Mouse (Mus musculus): ENCODE data around the gene Hdac4. TPM values are rescaled to one million over a fixed set of nuclear protein-coding genes. Genes with fewer than 3 reads are reported as not detected.

Hdac4 gene
- polyA plus RNA-seq, 1 experiment from 2014 or later, result 31.2 TPM

- no peaks in the 10 kb centered on the region for H3K27me3 ChIP-seq (replicated peaks)
- H3K36me3 ChIP-seq, result peaks cover 55% of the 10 kb centered on the region
- H3K9ac ChIP-seq (replicated peaks), result no peak overlapping the region
- no peak for ATAC-seq (ENCODE audit: low FRiP score)
- H3K4me3 ChIP-seq (replicated peaks), result no peak overlapping the region
- no peak overlapping the region for H3K27ac ChIP-seq (replicated peaks)
- no peaks in the 10 kb centered on the region for H3K9me3 ChIP-seq (replicated peaks)
- no peaks in the 10 kb centered on the region; the same call in 1 of the 2 replicates for H3K4me1 ChIP-seq
- 60% methylated on average over 3 of the region's 3 CpGs for WGBS
- no peak overlapping the region for H3K4me2 ChIP-seq
These were observed 217.1 kb downstream of the Hdac4 start for GRCm38 (mm10) chr1:91978443-91978842.

DNA sequence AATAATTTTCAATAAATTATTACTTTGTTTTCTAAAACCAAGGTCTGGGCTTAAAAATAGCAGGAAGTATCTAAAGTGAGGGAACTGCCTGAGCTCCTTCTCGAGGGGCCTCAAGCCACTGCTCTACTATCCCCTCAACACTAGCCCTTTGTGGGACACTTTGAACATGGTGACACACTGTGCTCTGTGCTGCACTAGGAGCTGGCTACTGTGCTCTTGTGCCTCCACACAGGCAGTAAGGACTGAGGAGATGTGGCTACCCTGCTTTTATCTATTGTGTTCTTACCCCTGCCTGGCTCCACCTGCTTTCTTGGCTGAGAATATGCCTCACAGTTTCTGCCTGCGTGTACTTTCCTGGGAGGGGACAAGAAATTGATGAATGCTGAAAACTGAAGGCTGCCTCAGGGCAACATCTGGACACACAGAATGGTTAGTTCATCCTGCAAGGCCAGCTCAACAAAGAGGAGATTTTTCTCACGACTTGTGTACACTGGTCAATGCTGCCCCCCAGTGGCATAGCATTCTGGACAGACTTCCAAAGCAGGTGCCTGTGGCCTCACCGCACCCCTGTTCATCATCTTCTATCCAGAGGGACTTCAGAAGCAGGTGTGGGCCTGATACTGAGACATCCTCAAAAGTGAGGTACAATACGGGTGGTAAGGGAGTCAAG is 226.7 kb downstream of the Hdac4 start:
- peaks cover 73% of the 10 kb centered on the region for H3K36me3 ChIP-seq
- H3K27ac ChIP-seq (replicated peaks), result no peak overlapping the region
- H3K9ac ChIP-seq (replicated peaks), result no peak overlapping the region
- 0 out of 2 replicates have a peak, but pooled peaks cover 8% of the 10 kb centered on the region for H3K4me1 ChIP-seq
- no peaks in the 10 kb centered on the region for H3K27me3 ChIP-seq (replicated peaks)
- H3K4me3 ChIP-seq (replicated peaks), result no peak overlapping the region
- no peak overlapping the region for H3K4me2 ChIP-seq
- H3K9me3 ChIP-seq (replicated peaks), result no peaks in the 10 kb centered on the region
- WGBS, result 57% methylated on average over 5 of the region's 5 CpGs
- no peak for ATAC-seq (ENCODE audit: low FRiP score)

GRCm38 (mm10) chr1:91967041-91967440 is 228.5 kb downstream of the Hdac4 start:
- Histone ChIP-seq H3K4me2 (no peak overlapping the region), H3K36me3 (peaks cover 61% of the 10 kb centered on the region), H3K4me1 (0 out of 2 replicates have a peak, but pooled peaks cover 8% of the 10 kb centered on the region), H3K9ac (replicated peaks) (no peak overlapping the region), H3K27me3 (replicated peaks) (no peaks in the 10 kb centered on the region), H3K9me3 (replicated peaks) (no peaks in the 10 kb centered on the region), H3K27ac (replicated peaks) (no peak overlapping the region), H3K4me3 (replicated peaks) (no peak overlapping the region)
- WGBS, result 76% methylated on average over 1 of the region's 1 CpGs
- no peak for ATAC-seq (ENCODE audit: low FRiP score)

DNA sequence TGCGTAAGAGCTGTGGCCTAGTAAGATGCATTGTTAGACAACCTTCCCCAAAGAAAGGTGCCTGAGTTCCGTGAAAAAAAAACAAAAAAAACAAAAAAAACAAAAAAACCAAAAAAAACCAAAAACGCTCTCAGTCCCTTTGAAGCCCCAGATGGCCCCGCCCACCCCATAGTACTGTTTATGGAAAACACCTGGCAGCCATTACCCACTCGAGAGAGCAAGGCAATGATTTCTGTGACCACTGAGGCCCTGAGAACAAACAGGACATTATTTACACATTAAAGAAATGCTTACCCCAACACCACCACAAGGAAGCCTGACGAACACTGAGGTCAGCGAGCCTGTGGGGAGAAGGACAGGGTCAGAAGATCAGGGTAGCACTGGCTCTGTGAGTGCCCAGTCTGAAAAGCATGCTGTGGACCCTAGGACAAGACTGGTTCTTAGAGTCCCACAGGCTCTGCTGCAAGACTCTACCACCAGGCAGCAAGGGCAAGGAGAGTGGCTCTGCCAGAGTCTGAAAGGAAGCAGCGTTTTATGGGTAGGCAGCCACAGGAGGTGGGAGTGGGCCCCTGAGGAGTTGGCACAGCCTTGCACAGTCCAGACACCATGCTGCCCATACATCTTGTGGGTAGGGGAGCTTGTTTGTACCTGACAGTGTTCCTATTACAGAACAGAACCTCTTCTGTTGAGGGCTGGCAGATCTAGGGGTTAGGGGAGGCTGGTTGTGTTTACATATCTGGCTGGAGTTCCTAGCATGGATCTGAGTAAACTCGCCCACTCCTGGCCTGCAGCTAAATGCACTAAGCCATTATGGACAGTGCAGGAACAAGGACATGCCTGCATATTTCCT is 230.8 kb downstream of the Hdac4 start:
- Histone ChIP-seq H3K27me3 (replicated peaks) (no peaks in the 10 kb centered on the region), H3K27ac (replicated peaks) (0 out of 2 replicates have a peak overlapping the region, but pooled peaks have one; percentile 14), H3K4me2 (no peak overlapping the region), H3K4me1 (0 out of 2 replicates have a peak, but pooled peaks cover 8% of the 10 kb centered on the region), H3K4me3 (replicated peaks) (no peak overlapping the region), H3K9me3 (replicated peaks) (no peaks in the 10 kb centered on the region), H3K36me3 (peaks cover 53% of the 10 kb centered on the region), H3K9ac (replicated peaks) (no peak overlapping the region)
- 66% methylated on average over 9 of the region's 9 CpGs for WGBS
- ATAC-seq (ENCODE audit: low FRiP score), result peak; percentile 46; the same call in 1 of the 2 replicates

DNA sequence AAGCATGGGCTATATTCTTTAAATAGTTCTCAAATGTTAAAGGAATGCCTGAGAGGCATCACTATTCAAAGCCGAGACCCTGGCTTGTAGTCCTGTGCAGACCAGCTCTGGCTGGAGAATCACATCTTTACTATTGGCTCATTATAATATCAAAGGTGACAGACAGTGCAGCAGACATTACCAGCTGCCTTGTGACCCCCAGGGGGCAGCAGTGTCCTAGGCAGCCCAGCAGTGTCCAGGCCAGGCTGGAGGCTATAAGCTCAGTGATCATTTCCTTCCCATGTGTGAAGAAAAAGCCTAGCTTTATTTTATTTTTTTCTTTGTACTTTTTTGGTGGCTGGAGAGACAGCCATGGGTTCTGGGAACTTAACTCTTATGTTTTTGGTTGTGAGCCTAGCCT is 233.2 kb downstream of the Hdac4 start:
- no peak for ATAC-seq (ENCODE audit: low FRiP score)
- 32% methylated on average over 1 of the region's 1 CpGs for WGBS
- H3K9ac ChIP-seq (replicated peaks), result no peak overlapping the region
- H3K36me3 ChIP-seq, result peaks cover 60% of the 10 kb centered on the region
- 0 out of 2 replicates have a peak, but pooled peaks cover 5% of the 10 kb centered on the region for H3K4me1 ChIP-seq
- no peak overlapping the region for H3K4me2 ChIP-seq
- H3K27me3 ChIP-seq (replicated peaks), result no peaks in the 10 kb centered on the region
- no peak overlapping the region for H3K4me3 ChIP-seq (replicated peaks)
- no peak overlapping the region for H3K27ac ChIP-seq (replicated peaks)
- no peaks in the 10 kb centered on the region for H3K9me3 ChIP-seq (replicated peaks)

DNA sequence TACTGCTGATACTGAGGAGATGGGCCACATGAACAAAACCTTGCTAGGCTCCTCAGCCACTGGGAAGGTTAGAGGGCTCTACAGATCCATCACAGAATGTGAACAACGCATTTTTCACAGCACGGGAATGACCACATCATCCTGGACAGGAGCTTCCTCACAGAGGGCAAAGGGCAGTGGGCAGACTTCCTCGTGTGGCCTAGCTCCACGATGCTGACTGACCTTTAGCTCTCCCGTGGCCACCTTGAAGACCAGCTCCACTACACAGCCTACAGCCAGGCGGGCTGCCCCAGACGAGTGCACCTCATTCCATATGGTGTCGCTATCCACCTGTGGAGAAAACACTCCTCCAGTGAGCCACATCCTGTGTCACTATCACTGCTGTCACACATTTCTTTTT is 234.3 kb downstream of the Hdac4 start:
- 87% methylated on average over 8 of the region's 8 CpGs for WGBS
- Histone ChIP-seq H3K27me3 (replicated peaks) (no peaks in the 10 kb centered on the region), H3K4me1 (0 out of 2 replicates have a peak, but pooled peaks cover 5% of the 10 kb centered on the region), H3K36me3 (peaks cover 60% of the 10 kb centered on the region), H3K9ac (replicated peaks) (no peak overlapping the region), H3K9me3 (replicated peaks) (no peaks in the 10 kb centered on the region), H3K27ac (replicated peaks) (no peak overlapping the region), H3K4me2 (no peak overlapping the region), H3K4me3 (replicated peaks) (no peak overlapping the region)
- ATAC-seq (ENCODE audit: low FRiP score), result no peak

DNA sequence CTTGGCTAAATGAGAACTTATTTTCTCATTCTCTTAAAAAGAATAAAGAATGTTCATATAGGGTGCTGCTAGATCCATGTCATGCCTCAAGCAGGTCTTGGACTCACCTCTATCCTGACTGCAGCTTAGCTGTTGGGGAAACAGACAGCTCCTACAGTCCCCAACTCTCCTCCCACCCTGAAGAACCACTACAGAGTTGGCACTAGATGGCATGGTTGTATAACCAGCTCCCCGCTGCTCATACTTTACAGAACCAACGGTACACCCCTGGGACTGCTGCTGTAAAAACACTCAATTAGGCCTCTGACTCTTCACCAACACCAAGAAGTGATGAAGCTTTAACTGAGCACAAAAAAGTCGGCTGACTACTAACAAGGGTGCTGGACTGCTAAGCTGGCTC is 235.6 kb downstream of the Hdac4 start:
- H3K4me3 ChIP-seq (replicated peaks), result no peak overlapping the region
- no peak overlapping the region for H3K4me2 ChIP-seq
- peaks cover 63% of the 10 kb centered on the region for H3K36me3 ChIP-seq
- no peaks in the 10 kb centered on the region for H3K9me3 ChIP-seq (replicated peaks)
- H3K27me3 ChIP-seq (replicated peaks), result no peaks in the 10 kb centered on the region
- H3K4me1 ChIP-seq, result 0 out of 2 replicates have a peak, but pooled peaks cover 3% of the 10 kb centered on the region
- ATAC-seq (ENCODE audit: low FRiP score), result no peak
- 70% methylated on average over 3 of the region's 3 CpGs for WGBS
- H3K9ac ChIP-seq (replicated peaks), result no peak overlapping the region
- no peak overlapping the region for H3K27ac ChIP-seq (replicated peaks)

DNA sequence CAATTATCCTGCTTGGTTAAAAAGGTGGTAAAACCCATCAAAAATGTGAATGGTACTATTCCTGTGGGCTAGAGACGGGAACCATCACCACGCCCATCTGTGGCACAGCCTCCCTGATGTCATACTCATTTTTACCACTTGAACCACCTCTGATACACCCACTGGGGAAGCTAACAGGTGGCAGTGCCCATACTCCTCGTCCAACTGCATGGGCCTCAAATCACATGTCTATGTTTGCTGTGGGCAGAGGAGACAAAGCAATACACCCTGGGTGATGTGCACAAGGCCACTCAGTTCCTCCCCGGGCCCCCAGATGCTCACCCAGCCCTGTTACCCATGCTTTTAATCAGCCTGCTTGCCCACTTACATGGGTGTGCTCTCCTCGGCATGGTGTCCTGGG is 236.5 kb downstream of the Hdac4 start:
- no peaks in the 10 kb centered on the region for H3K27me3 ChIP-seq (replicated peaks)
- H3K4me2 ChIP-seq, result no peak overlapping the region
- no peaks in the 10 kb centered on the region for H3K4me1 ChIP-seq
- no peak overlapping the region for H3K9ac ChIP-seq (replicated peaks)
- ATAC-seq (ENCODE audit: low FRiP score), result no peak
- WGBS, result 94% methylated on average over 5 of the region's 5 CpGs
- H3K4me3 ChIP-seq (replicated peaks), result no peak overlapping the region
- H3K27ac ChIP-seq (replicated peaks), result no peak overlapping the region
- no peaks in the 10 kb centered on the region for H3K9me3 ChIP-seq (replicated peaks)
- peaks cover 71% of the 10 kb centered on the region for H3K36me3 ChIP-seq

GRCm38 (mm10) chr1:91956229-91956628 is 239.3 kb downstream of the Hdac4 start:
- peaks cover 85% of the 10 kb centered on the region for H3K36me3 ChIP-seq
- H3K4me3 ChIP-seq (replicated peaks), result no peak overlapping the region
- 89% methylated on average over 4 of the region's 4 CpGs for WGBS
- no peaks in the 10 kb centered on the region for H3K4me1 ChIP-seq
- no peak overlapping the region for H3K9ac ChIP-seq (replicated peaks)
- H3K9me3 ChIP-seq (replicated peaks), result no peaks in the 10 kb centered on the region
- ATAC-seq (ENCODE audit: low FRiP score), result no peak
- no peak overlapping the region for H3K4me2 ChIP-seq
- H3K27me3 ChIP-seq (replicated peaks), result no peaks in the 10 kb centered on the region
- no peak overlapping the region for H3K27ac ChIP-seq (replicated peaks)

GRCm38 (mm10) chr1:91954954-91955353 is 240.5 kb downstream of the Hdac4 start:
- Histone ChIP-seq H3K9ac (replicated peaks) (no peak overlapping the region), H3K4me3 (replicated peaks) (no peak overlapping the region), H3K27me3 (replicated peaks) (no peaks in the 10 kb centered on the region), H3K4me1 (no peaks in the 10 kb centered on the region), H3K4me2 (no peak overlapping the region), H3K36me3 (peaks cover 78% of the 10 kb centered on the region), H3K27ac (replicated peaks) (no peak overlapping the region), H3K9me3 (replicated peaks) (no peaks in the 10 kb centered on the region)
- ATAC-seq (ENCODE audit: low FRiP score), result no peak
- WGBS, result 90% methylated on average over 5 of the region's 5 CpGs

- Histone ChIP-seq H3K4me2 (no peak overlapping the region), H3K4me3 (replicated peaks) (no peak overlapping the region), H3K27ac (replicated peaks) (no peak overlapping the region), H3K36me3 (peaks cover 79% of the 10 kb centered on the region), H3K27me3 (replicated peaks) (no peaks in the 10 kb centered on the region), H3K9ac (replicated peaks) (no peak overlapping the region), H3K9me3 (replicated peaks) (no peaks in the 10 kb centered on the region), H3K4me1 (no peaks in the 10 kb centered on the region)
- ATAC-seq (ENCODE audit: low FRiP score), result no peak
- WGBS, result 87% methylated on average over 6 of the region's 6 CpGs
These were observed 242.6 kb downstream of the Hdac4 start for GRCm38 (mm10) chr1:91952912-91953311.

- Histone ChIP-seq H3K27me3 (replicated peaks) (no peaks in the 10 kb centered on the region), H3K9ac (replicated peaks) (no peak overlapping the region), H3K27ac (replicated peaks) (no peak overlapping the region), H3K4me3 (replicated peaks) (no peak overlapping the region), H3K4me1 (no peaks in the 10 kb centered on the region), H3K9me3 (replicated peaks) (no peaks in the 10 kb centered on the region), H3K36me3 (peaks cover 73% of the 10 kb centered on the region), H3K4me2 (no peak overlapping the region)
- ATAC-seq (ENCODE audit: low FRiP score), result no peak
- 97% methylated on average over 7 of the region's 7 CpGs for WGBS
These were observed 248.1 kb downstream of the Hdac4 start for GRCm38 (mm10) chr1:91947441-91947840.
